Mouse (Mus musculus) MEL-GATA-1-ER (cell line): Measurements from ENCODE around the gene Tgfa.

Experiments used
- DNase-seq: peaks from one replicate; pipeline ENCODE4 v3.0.0-alpha.2; 2012; ENCODE audit warnings: low read depth; ENCODE audit errors: extremely low read depth

Gene Tgfa

DNA sequence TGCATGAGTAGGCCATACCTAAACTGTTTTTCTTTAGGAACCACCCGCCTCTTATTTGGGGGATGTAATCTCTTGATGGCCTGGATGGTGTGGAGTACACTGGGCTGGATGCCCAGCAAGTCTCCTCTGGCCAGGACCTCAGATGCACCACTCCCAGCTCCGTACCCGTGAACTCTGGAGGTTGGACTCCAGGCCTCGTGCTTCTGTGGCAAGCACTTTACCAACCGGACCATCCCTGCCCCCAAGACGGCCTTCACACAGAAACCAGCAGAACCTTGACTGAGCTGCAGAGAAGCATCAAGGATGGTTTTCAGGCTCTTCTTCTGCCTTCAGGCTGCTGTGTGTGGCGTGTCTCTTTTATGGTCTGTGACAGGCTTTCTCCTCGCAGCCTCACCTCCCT, 98.3 kb downstream of the Tgfa start:
- DNase-seq, result no peak

DNA sequence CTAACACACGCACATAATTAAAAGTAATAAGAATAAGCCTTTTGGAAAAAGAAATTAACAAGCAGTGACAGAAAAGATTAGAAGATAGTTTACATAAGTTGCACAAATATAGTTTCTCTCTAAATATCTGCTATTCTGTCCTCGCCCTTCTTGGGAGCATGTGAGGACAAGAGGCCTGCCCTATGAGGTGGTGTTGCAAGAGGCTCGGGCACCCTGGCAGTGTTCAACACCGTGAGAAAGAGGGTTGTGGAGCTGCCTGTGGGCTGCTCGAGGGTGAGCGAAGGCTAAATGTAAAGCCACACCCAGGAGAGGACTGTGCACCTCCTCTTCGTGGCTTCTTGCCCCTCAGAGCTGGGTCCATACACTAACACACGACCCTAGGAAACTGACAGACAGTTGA, 100.4 kb downstream of the Tgfa start:
- no peak for DNase-seq

DNA sequence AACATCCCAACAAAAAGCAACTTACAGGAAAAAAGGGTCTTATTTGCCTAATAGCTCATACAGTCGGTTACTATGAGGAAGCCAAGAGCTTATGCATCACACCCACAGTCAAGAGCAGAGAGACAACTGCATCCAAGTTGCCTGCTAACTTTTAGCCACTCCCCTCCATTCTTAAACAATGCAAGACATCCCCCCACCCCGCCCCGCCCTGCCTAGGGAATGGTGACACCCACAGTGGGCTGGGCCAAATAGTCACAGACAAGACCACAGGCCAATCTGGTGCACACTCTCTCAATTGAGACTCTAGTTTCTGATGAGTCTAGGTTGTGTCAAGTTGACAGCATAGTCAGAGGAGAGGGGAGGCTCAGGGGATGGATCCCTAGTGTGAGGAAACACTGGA, 101.1 kb downstream of the Tgfa start:
- DNase-seq, result no peak

DNA sequence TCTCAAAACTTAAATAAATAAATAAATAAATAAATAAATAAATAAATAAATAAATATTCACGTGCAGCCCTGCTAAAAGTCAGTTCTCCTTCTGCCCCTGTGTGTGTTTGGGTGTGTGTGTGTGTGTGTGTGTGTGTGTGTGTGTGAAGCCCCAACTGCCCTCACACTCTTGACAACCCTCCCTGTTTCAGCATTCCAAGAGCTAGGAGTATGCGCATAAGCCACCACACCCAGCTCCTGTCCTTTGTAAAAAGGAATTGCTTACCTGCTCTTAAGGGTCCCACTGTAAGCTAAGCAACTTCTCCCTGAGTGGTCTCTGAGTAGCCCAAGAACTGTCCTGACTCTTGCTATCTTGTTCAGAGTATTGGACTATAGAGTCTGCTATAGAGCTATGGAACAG, 101.9 kb downstream of the Tgfa start:
- no peak for DNase-seq

DNA sequence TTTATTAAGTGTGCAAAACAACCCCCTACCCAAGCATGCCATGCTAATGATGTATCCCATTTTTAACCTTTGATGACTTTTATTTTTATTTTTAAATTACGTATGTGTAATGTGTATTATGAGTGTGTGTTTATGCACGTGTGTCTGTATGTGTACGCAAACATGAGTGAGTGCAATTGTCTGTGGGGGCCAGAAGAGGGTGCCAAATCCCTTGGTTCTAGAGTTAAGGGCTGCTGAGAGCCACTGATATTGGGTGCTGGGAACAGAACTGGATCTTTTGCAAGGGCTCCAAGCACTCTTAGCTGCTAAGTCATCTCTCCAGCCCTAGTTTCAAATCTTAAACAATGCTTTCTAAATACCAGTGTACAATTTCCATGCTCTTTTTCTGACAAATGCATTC, 103.9 kb downstream of the Tgfa start:
- no peak for DNase-seq

DNA sequence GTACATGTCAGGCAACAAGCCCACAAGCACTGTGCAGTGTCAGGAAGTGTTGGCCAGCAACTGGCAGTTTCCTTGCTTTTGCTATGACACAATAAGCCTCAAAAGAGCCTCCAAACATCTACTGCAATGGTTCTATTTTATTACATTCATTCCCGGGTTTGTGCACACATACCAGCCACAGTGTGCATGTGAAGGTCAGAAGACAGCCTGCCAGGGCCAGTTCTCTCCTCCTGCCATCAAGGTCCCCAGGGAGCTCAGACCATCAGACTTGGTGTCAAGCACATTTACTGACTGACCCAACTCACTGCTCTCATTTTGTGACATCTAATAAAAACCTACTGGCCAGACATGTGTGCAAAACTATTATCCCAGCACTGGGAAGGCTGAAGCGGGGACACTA, 104.4 kb downstream of the Tgfa start:
- no peak for DNase-seq

DNA sequence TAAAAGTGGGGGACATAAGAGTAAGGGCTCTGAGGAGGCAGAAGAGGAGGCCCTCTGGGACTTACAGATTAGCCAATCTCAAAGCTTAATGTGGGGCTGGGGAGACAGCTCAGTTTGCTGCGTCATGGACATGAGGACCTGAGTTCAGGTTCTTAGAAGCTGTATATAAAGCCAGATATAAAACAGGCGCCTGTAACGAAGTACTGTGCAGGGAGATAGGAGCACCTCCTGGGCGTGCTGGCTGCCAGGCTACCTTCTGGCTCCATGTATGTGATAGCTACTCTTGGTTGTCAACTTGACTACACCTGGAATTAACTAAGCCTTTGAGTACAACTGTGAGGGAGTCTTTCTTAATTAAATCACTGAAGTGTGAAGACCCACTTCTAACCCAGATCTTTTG, 110.7 kb downstream of the Tgfa start:
- DNase-seq, result peak; percentile 6

DNA sequence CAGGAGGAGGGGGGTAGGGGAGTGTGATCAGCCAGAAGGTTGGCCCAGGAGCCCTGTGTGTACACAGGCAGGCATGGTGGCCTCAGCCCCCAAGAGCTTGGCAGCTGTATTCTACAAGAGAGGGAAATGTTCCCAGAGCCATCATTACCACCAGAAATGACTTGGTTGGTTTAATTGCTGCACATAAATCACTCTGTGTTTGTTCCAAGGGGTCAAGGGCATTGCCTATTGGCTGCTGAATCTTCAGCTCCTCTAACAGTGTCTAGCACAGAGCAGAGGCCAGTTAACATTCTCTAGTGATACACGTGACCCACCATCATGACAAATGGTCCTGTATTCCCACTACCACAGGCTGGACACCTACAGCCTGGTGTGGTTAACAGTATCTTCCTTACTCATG, 119.0 kb downstream of the Tgfa start:
- DNase-seq, result no peak

DNA sequence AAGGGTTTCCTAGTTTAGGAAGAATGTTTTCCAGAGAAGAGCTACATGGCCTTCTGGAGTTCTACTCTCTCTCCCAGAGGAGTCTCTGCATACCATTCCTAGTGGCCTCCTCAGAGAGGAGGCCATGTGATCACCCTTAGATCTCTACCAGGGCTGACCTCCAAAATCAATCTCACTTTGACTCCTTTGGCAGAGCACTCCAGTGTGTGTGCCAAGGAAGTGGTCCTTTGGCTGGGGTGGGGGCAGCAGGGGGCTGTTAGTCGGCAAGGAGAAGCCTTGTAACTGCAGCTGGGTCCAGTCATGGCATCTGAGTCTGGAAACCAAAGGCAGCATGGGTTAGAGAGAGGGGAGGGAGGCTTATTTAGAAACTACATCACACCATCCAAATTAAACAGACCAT, 122.0 kb downstream of the Tgfa start:
- DNase-seq, result no peak

DNA sequence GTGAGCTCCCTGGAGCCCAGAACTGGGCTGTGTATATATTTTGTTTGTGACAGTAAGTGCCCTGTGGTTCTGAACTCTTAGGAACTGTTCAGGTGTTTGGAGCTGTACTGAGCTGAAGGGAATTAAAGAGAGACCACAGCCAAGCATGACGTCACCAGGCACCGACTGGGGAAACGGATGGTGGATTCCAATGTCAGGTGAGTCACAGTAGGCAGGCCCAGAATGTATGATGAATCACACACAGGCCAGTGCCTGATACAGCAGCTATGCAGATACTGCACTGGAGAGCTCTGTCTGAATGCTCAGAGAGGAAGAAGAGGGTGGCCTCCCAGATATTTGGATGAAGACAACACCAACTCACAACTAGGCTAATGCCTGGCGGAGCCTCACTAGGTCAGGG, 123.8 kb downstream of the Tgfa start:
- no peak for DNase-seq

DNA sequence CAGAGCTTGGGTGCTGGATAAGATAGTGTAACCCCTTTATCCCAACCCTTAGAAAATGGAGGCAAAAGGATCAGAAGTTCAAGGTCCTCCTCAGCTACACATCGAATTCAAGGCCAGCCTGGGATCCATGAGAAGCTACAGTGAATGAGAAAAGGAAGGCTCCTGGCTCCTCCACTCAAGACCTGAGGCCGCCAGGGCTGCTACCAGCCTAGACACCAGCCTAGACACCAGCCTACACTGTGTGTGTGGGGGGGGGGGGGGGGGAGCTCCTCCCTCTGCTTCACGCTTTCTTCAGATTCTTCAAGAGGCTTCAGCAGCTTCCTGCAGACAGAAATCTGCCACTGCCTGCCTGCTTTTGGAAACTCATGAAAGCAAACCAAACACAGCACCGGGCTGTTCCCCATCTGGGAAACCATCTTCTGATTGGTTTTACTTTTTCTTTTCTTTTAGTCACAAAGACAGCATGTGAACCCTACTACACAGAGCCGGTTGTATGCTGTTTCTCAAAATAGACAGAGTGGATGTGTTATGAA, 127.1 kb downstream of the Tgfa start:
- DNase-seq, result no peak

DNA sequence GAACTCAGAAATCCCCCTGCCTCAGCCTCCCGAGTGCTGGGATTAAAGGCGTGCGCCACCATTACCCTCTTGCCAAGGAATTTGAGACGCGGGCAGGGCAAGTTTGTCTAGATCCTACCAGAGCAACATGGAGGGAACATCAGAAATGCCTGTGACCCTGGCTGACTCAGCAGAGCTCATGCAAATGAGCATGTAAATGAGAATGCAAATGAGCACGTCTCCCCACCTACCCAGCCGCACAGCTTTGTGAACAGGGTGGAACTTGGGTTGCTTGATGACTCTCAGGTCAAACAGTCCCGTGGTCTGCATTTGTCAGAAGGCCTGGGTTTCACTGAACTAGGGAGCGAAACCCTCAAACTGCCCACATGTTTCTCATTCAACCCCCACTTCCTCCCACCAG, 128.0 kb downstream of the Tgfa start:
- DNase-seq, result no peak

DNA sequence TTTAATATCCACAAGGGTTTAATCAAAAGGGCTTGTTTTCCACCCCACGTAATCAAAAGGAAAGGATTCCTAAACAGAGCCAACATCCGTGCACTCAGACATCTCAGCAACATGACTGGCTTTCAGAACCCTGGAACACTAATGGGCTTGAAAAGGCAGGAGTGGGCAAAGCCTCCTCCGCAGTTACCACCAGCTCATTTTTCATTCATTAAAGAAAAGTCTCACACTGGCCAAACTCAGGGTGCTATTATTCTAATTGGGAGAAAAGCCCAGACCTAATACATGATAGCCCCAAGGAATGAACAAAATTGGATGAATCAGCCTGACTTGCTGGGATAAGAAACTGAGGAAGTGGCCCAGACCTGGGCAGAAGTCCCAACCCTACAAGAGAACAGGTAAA, 129.4 kb downstream of the Tgfa start:
- DNase-seq, result no peak
